Mouse (Mus musculus): ENCODE data around the gene Eddm3b. TPM values are rescaled to one million over a fixed set of nuclear protein-coding genes. Genes with fewer than 3 reads are reported as not detected.

Gene Eddm3b
- polyA plus RNA-seq, 1 experiment from 2014 or later = not detected

DNA sequence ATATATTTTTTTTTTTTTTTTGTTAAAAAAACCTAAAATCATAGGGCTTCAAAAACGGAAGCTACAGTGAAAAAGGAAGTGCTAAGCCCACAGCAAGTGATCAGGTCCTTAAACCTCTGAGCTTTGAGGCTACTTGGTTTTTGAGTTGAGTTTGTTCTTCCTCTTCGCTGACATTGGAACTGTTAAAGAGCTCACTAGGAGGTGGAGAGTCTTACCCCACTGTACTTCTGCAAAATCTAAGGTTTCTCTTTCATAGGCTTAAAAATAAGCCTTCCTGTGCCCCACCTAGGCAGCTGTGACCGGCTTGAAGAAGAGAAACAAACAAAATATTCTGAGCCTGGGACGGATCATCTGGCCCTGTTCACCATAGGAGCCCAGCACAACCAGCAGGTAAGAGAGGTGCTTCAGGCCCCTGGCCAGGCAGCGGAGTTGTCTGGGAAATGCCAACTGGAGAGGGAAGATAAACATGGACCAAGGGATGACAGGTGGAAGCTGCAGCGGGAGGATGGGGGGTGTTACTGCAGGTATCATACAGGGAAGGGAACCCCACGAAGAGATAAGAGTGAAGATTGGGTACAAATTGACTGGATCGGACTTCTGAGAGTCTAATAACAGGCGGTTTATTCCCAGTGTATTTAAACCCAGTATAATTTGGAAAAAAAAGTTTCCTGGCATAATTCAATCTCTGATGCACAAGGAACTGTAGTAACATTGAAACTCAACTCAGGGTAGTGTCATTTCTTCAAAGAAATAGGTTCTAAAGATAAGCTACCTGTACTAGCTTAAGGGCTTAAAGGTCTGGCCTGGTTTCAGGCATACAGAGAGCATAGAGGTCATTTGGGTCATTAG lies 14.8 kb downstream of the Eddm3b start:
- Histone ChIP-seq H3K36me3 (no peaks in the 10 kb centered on the region), H3K4me3 (no peak overlapping the region), H3K9me3 (replicated peaks) (no peaks in the 10 kb centered on the region; the same call in 1 of the 2 replicates), H3K27ac (ENCODE audit: poor library complexity, severe bottlenecking) (no peak overlapping the region), H3K9ac (no peak overlapping the region), H3K4me2 (no peak overlapping the region), H3K4me1 (replicated peaks) (peaks cover 12% of the 10 kb centered on the region; the same call in 1 of the 2 replicates), H3K27me3 (replicated peaks) (no peaks in the 10 kb centered on the region)
- no peak for ATAC-seq (ENCODE audit: insufficient number of reproducible peaks, low FRiP score)
- WGBS = 67% methylated on average over 9 of the region's 9 CpGs

GRCm38 (mm10) chr14:51129624-51129975 lies 15.4 kb downstream of the Eddm3b start:
- Histone ChIP-seq H3K27me3 (replicated peaks) (no peaks in the 10 kb centered on the region), H3K4me1 (replicated peaks) (peaks cover 12% of the 10 kb centered on the region; the same call in 1 of the 2 replicates), H3K27ac (ENCODE audit: poor library complexity, severe bottlenecking) (no peak overlapping the region), H3K9me3 (replicated peaks) (no peaks in the 10 kb centered on the region; the same call in 1 of the 2 replicates), H3K4me2 (no peak overlapping the region), H3K9ac (no peak overlapping the region), H3K36me3 (no peaks in the 10 kb centered on the region), H3K4me3 (no peak overlapping the region)
- WGBS = 56% methylated on average over 4 of the region's 4 CpGs
- ATAC-seq (ENCODE audit: insufficient number of reproducible peaks, low FRiP score) = no peak

- no peak overlapping the region for H3K27ac ChIP-seq (ENCODE audit: poor library complexity, severe bottlenecking)
- H3K9me3 ChIP-seq (replicated peaks) = no peaks in the 10 kb centered on the region; the same call in 1 of the 2 replicates
- no peak overlapping the region for H3K4me3 ChIP-seq
- no peaks in the 10 kb centered on the region for H3K36me3 ChIP-seq
- H3K9ac ChIP-seq = no peak overlapping the region
- ATAC-seq (ENCODE audit: insufficient number of reproducible peaks, low FRiP score) = no peak
- 46% methylated on average over 9 of the region's 9 CpGs for WGBS
- H3K4me1 ChIP-seq (replicated peaks) = peaks cover 12% of the 10 kb centered on the region; the same call in 1 of the 2 replicates
- H3K27me3 ChIP-seq (replicated peaks) = no peaks in the 10 kb centered on the region
- H3K4me2 ChIP-seq = peak overlapping the region; percentile 6; the same call in 1 of the 2 replicates
Observed at GRCm38 (mm10) chr14:51130315-51130940, 16.2 kb downstream of the Eddm3b start.

GRCm38 (mm10) chr14:51131086-51131815 lies 17.0 kb downstream of the Eddm3b start:
- H3K4me2 ChIP-seq = no peak overlapping the region
- WGBS = 75% methylated on average over 7 of the region's 7 CpGs
- no peaks in the 10 kb centered on the region for H3K9me3 ChIP-seq (replicated peaks)
- peaks cover 12% of the 10 kb centered on the region; the same call in 1 of the 2 replicates for H3K4me1 ChIP-seq (replicated peaks)
- no peak for ATAC-seq (ENCODE audit: insufficient number of reproducible peaks, low FRiP score)
- H3K9ac ChIP-seq = no peak overlapping the region
- no peak overlapping the region for H3K4me3 ChIP-seq
- H3K36me3 ChIP-seq = no peaks in the 10 kb centered on the region
- no peak overlapping the region for H3K27ac ChIP-seq (ENCODE audit: poor library complexity, severe bottlenecking)
- H3K27me3 ChIP-seq (replicated peaks) = no peaks in the 10 kb centered on the region

GRCm38 (mm10) chr14:51132372-51132771 lies 18.1 kb downstream of the Eddm3b start:
- H3K4me2 ChIP-seq = no peak overlapping the region
- WGBS = 86% methylated on average over 4 of the region's 4 CpGs
- no peaks in the 10 kb centered on the region for H3K36me3 ChIP-seq
- no peaks in the 10 kb centered on the region for H3K9me3 ChIP-seq (replicated peaks)
- H3K4me3 ChIP-seq = no peak overlapping the region
- H3K4me1 ChIP-seq (replicated peaks) = peaks cover 12% of the 10 kb centered on the region; the same call in 1 of the 2 replicates
- H3K9ac ChIP-seq = no peak overlapping the region
- 0 out of 2 replicates have a peak, but pooled peaks have one; percentile 61 for ATAC-seq (ENCODE audit: insufficient number of reproducible peaks, low FRiP score)
- H3K27ac ChIP-seq (ENCODE audit: poor library complexity, severe bottlenecking) = no peak overlapping the region
- no peaks in the 10 kb centered on the region for H3K27me3 ChIP-seq (replicated peaks)

DNA sequence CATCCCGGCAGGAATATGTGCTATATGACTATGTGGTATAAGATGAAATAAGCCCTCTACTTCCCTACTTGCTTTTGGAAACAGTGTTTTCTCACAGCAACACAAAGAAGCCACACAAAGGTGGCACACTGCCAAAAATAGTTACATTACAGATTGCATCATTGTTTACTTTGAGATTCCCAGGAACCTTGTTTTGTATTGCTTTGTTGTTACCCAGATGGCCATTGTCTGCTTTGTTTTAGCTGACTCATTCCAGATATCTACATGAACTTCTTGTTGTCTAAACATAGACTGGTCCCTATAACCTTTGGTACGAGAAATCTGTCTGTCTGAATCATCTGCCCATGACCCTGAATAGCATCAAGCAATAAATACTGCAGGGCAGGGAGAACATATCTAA lies 26.1 kb downstream of the Eddm3b start:
- no peak overlapping the region for H3K4me2 ChIP-seq
- 70% methylated on average over 2 of the region's 2 CpGs for WGBS
- no peaks in the 10 kb centered on the region for H3K36me3 ChIP-seq
- no peak overlapping the region for H3K9ac ChIP-seq
- no peak overlapping the region for H3K4me3 ChIP-seq
- H3K27me3 ChIP-seq (replicated peaks) = no peaks in the 10 kb centered on the region
- H3K27ac ChIP-seq (ENCODE audit: poor library complexity, severe bottlenecking) = no peak overlapping the region
- H3K4me1 ChIP-seq (replicated peaks) = peaks cover 9% of the 10 kb centered on the region; the same call in 1 of the 2 replicates
- ATAC-seq (ENCODE audit: insufficient number of reproducible peaks, low FRiP score) = peak; percentile 76; the same call in 1 of the 2 replicates
- H3K9me3 ChIP-seq (replicated peaks) = no peaks in the 10 kb centered on the region

DNA sequence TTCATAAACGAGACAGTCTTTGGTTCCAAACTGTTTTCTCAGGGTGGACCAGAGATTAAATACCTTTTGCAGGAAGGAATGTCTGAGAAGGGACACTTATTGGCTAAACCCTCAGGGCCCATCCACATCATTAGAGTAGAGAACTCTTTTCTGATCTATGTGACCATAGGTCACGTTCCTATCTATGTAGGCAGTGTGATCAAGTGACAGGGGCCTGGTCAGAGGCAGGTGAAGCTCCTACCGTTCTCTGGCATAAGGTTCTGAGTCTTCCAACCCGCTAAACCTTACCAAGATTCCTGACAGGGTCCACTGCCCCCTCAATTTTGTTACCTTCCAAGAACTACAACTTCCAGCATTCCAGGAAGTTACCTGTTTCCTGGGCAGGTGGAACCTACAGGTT lies 27.9 kb downstream of the Eddm3b start:
- H3K27me3 ChIP-seq (replicated peaks) = no peaks in the 10 kb centered on the region
- 85% methylated on average over 4 of the region's 4 CpGs for WGBS
- H3K9ac ChIP-seq = no peak overlapping the region
- H3K4me3 ChIP-seq = no peak overlapping the region
- H3K36me3 ChIP-seq = no peaks in the 10 kb centered on the region
- no peaks in the 10 kb centered on the region for H3K9me3 ChIP-seq (replicated peaks)
- ATAC-seq (ENCODE audit: insufficient number of reproducible peaks, low FRiP score) = no peak
- peaks cover 12% of the 10 kb centered on the region; the same call in 1 of the 2 replicates for H3K4me1 ChIP-seq (replicated peaks)
- no peak overlapping the region for H3K4me2 ChIP-seq
- no peak overlapping the region for H3K27ac ChIP-seq (ENCODE audit: poor library complexity, severe bottlenecking)

GRCm38 (mm10) chr14:51142568-51142967 lies 28.3 kb downstream of the Eddm3b start:
- no peak for ATAC-seq (ENCODE audit: insufficient number of reproducible peaks, low FRiP score)
- Histone ChIP-seq H3K4me1 (replicated peaks) (peaks cover 14% of the 10 kb centered on the region; the same call in 1 of the 2 replicates), H3K4me3 (no peak overlapping the region), H3K27me3 (replicated peaks) (no peaks in the 10 kb centered on the region), H3K4me2 (no peak overlapping the region), H3K36me3 (no peaks in the 10 kb centered on the region), H3K27ac (ENCODE audit: poor library complexity, severe bottlenecking) (no peak overlapping the region), H3K9me3 (replicated peaks) (no peaks in the 10 kb centered on the region), H3K9ac (no peak overlapping the region)
- WGBS = 75% methylated on average over 3 of the region's 3 CpGs

DNA sequence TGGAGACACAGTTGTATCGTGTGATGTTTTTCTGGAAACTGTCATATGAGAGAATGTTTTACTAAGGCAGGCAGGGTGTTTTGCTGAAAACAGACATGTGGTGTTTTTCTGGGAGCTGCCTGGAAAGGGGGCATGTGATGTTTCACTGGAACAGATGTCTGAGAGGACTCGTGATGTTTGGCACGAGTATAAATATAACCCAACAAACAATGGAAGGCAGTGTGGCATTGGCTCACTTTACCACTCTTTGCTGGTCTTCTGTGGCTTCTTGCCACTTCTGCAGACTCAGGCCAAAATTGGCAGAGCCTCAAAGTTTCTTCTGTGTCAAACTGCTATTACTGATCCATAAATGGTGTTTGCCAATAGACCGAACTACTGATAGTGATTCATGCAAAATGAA lies 29.1 kb downstream of the Eddm3b start:
- Histone ChIP-seq H3K27ac (ENCODE audit: poor library complexity, severe bottlenecking) (no peak overlapping the region), H3K4me3 (no peak overlapping the region), H3K36me3 (no peaks in the 10 kb centered on the region)

GRCm38 (mm10) chr14:51143937-51144336 lies 29.7 kb downstream of the Eddm3b start:
- Histone ChIP-seq H3K4me1 (replicated peaks) (peaks cover 20% of the 10 kb centered on the region; the same call in 1 of the 2 replicates), H3K4me2 (no peak overlapping the region), H3K36me3 (no peaks in the 10 kb centered on the region), H3K27me3 (replicated peaks) (no peaks in the 10 kb centered on the region), H3K4me3 (no peak overlapping the region), H3K27ac (ENCODE audit: poor library complexity, severe bottlenecking) (no peak overlapping the region), H3K9me3 (replicated peaks) (no peaks in the 10 kb centered on the region), H3K9ac (no peak overlapping the region)
- no peak for ATAC-seq (ENCODE audit: insufficient number of reproducible peaks, low FRiP score)
- 45% methylated on average over 2 of the region's 2 CpGs for whole genome bisulfite sequencing

More for the DNA sequence above, 29.1 kb downstream of the Eddm3b start:
- ATAC-seq (ENCODE audit: insufficient number of reproducible peaks, low FRiP score) = no peak
- H3K4me2 ChIP-seq = no peak overlapping the region
- no peak overlapping the region for H3K9ac ChIP-seq
- no peaks in the 10 kb centered on the region for H3K27me3 ChIP-seq (replicated peaks)
- peaks cover 20% of the 10 kb centered on the region; the same call in 1 of the 2 replicates for H3K4me1 ChIP-seq (replicated peaks)
- WGBS = 49% methylated on average over 4 of the region's 4 CpGs
- no peaks in the 10 kb centered on the region for H3K9me3 ChIP-seq (replicated peaks)

GRCm38 (mm10) chr14:51144451-51144850 lies 30.2 kb downstream of the Eddm3b start:
- Histone ChIP-seq H3K4me2 (no peak overlapping the region), H3K9ac (no peak overlapping the region), H3K4me3 (no peak overlapping the region), H3K27me3 (replicated peaks) (no peaks in the 10 kb centered on the region), H3K36me3 (no peaks in the 10 kb centered on the region), H3K4me1 (replicated peaks) (peaks cover 20% of the 10 kb centered on the region; the same call in 1 of the 2 replicates), H3K9me3 (replicated peaks) (no peaks in the 10 kb centered on the region), H3K27ac (ENCODE audit: poor library complexity, severe bottlenecking) (no peak overlapping the region)
- ATAC-seq (ENCODE audit: insufficient number of reproducible peaks, low FRiP score) = no peak
- WGBS = 93% methylated on average over 4 of the region's 4 CpGs
